Mouse (Mus musculus): Measurements from ENCODE around the gene Pola2. TPM values are rescaled to one million over a fixed set of nuclear protein-coding genes. Genes with fewer than 3 reads are reported as not detected.
A peak's percentile ranks its signal among the peaks of the same experiment; 100 is the strongest.

Pola2 gene
- polyA plus RNA-seq, 1 experiment, result 26.2 TPM

- Histone ChIP-seq H3K4me1 (ENCODE audit: control insufficient read depth, insufficient read depth, low read length) (peaks cover 26% of the 10 kb centered on the region), H3K36me3 (ENCODE audit: control insufficient read depth, insufficient read depth, low read length) (no peaks in the 10 kb centered on the region), H3K4me3 (ENCODE audit: insufficient read depth, low read depth, low read length) (no peak overlapping the region), H3K27ac (ENCODE audit: insufficient read depth, low read depth, low read length) (peak overlapping the region; percentile 85), H3K27me3 (replicated peaks; ENCODE audit: control insufficient read depth, insufficient read depth, low read length) (no peaks in the 10 kb centered on the region)
- peak; percentile 92 for DNase-seq
- TF ChIP-seq CTCF (conservative IDR thresholded peaks at IDR 0.05; ENCODE audit: insufficient read depth, insufficient read length, low read depth, low read length) (no peak), POLR2A (IDR thresholded peaks at IDR 0.05; ENCODE audit: low read depth, low read length) (no peak)
- WGBS, result 17% methylated on average over 14 of the region's 14 CpGs
Measured at GRCm38 (mm10) chr19:5929634-5930596, 34.1 kb downstream of the Pola2 start.

GRCm38 (mm10) chr19:5928546-5928945 is 35.5 kb downstream of the Pola2 start:
- Histone ChIP-seq H3K4me1 (ENCODE audit: control insufficient read depth, insufficient read depth, low read length) (peaks cover 25% of the 10 kb centered on the region), H3K36me3 (ENCODE audit: control insufficient read depth, insufficient read depth, low read length) (no peaks in the 10 kb centered on the region), H3K27me3 (replicated peaks; ENCODE audit: control insufficient read depth, insufficient read depth, low read length) (no peaks in the 10 kb centered on the region), H3K4me3 (ENCODE audit: insufficient read depth, low read depth, low read length) (no peak overlapping the region), H3K27ac (ENCODE audit: insufficient read depth, low read depth, low read length) (peak overlapping the region; percentile 8; the same call in 1 of the 2 replicates)
- WGBS, result 37% methylated on average over 3 of the region's 3 CpGs
- TF ChIP-seq POLR2A (IDR thresholded peaks at IDR 0.05; ENCODE audit: low read depth, low read length), result no peak
- DNase-seq, result no peak

GRCm38 (mm10) chr19:5928104-5928503 is 35.9 kb downstream of the Pola2 start:
- TF ChIP-seq POLR2A (IDR thresholded peaks at IDR 0.05; ENCODE audit: low read depth, low read length), result no peak
- TF ChIP-seq CTCF (conservative IDR thresholded peaks at IDR 0.05; ENCODE audit: insufficient read depth, insufficient read length, low read depth, low read length), result no peak
- no peaks in the 10 kb centered on the region for H3K36me3 ChIP-seq (ENCODE audit: control insufficient read depth, insufficient read depth, low read length)
- WGBS, result 54% methylated on average over 6 of the region's 6 CpGs
- no peak overlapping the region for H3K4me3 ChIP-seq (ENCODE audit: insufficient read depth, low read depth, low read length)
- no peaks in the 10 kb centered on the region for H3K27me3 ChIP-seq (replicated peaks; ENCODE audit: control insufficient read depth, insufficient read depth, low read length)
- peaks cover 25% of the 10 kb centered on the region for H3K4me1 ChIP-seq (ENCODE audit: control insufficient read depth, insufficient read depth, low read length)
- H3K27ac ChIP-seq (ENCODE audit: insufficient read depth, low read depth, low read length), result no peak overlapping the region
- DNase-seq, result no peak

GRCm38 (mm10) chr19:5927532-5927931 is 36.5 kb downstream of the Pola2 start:
- no peak overlapping the region for H3K4me3 ChIP-seq (ENCODE audit: insufficient read depth, low read depth, low read length)
- no peaks in the 10 kb centered on the region for H3K36me3 ChIP-seq (ENCODE audit: control insufficient read depth, insufficient read depth, low read length)
- TF ChIP-seq POLR2A (IDR thresholded peaks at IDR 0.05; ENCODE audit: low read depth, low read length), result no peak
- no peak for TF ChIP-seq CTCF (conservative IDR thresholded peaks at IDR 0.05; ENCODE audit: insufficient read depth, insufficient read length, low read depth, low read length)
- no peak for DNase-seq
- H3K27me3 ChIP-seq (replicated peaks; ENCODE audit: control insufficient read depth, insufficient read depth, low read length), result no peaks in the 10 kb centered on the region
- WGBS, result 72% methylated on average over 8 of the region's 8 CpGs
- peaks cover 25% of the 10 kb centered on the region for H3K4me1 ChIP-seq (ENCODE audit: control insufficient read depth, insufficient read depth, low read length)
- no peak overlapping the region for H3K27ac ChIP-seq (ENCODE audit: insufficient read depth, low read depth, low read length)

- H3K36me3 ChIP-seq (ENCODE audit: control insufficient read depth, insufficient read depth, low read length), result no peaks in the 10 kb centered on the region
- peak; percentile 64 for DNase-seq
- no peak overlapping the region for H3K4me3 ChIP-seq (ENCODE audit: insufficient read depth, low read depth, low read length)
- no peak overlapping the region for H3K27ac ChIP-seq (ENCODE audit: insufficient read depth, low read depth, low read length)
- no peaks in the 10 kb centered on the region for H3K27me3 ChIP-seq (replicated peaks; ENCODE audit: control insufficient read depth, insufficient read depth, low read length)
- H3K4me1 ChIP-seq (ENCODE audit: control insufficient read depth, insufficient read depth, low read length), result peaks cover 25% of the 10 kb centered on the region
- 65% methylated on average over 11 of the region's 11 CpGs for WGBS
- TF ChIP-seq POLR2A (IDR thresholded peaks at IDR 0.05; ENCODE audit: low read depth, low read length) (no peak), CTCF (conservative IDR thresholded peaks at IDR 0.05; ENCODE audit: insufficient read depth, insufficient read length, low read depth, low read length) (no peak)
Measured at GRCm38 (mm10) chr19:5927026-5927425, 37.0 kb downstream of the Pola2 start.

GRCm38 (mm10) chr19:5925311-5925855 is 38.6 kb downstream of the Pola2 start:
- H3K4me1 ChIP-seq (ENCODE audit: control insufficient read depth, insufficient read depth, low read length), result peaks cover 22% of the 10 kb centered on the region

GRCm38 (mm10) chr19:5924713-5925093 is 39.3 kb downstream of the Pola2 start, which contains the start of gene Cdc42ep2:
Gene Cdc42ep2, minus strand, starts transcription at chr19:5924816.
- H3K36me3 ChIP-seq (ENCODE audit: control insufficient read depth, insufficient read depth, low read length), result no peaks in the 10 kb centered on the region
- peak within 1 kb of the TSS; percentile 77 for H3K4me3 ChIP-seq (ENCODE audit: insufficient read depth, low read depth, low read length)
- no peaks in the 10 kb centered on the region for H3K27me3 ChIP-seq (replicated peaks; ENCODE audit: control insufficient read depth, insufficient read depth, low read length)
- whole genome bisulfite sequencing, result under 1% methylated on average over 18 of the region's 18 CpGs
- peaks cover 16% of the 10 kb centered on the region for H3K4me1 ChIP-seq (ENCODE audit: control insufficient read depth, insufficient read depth, low read length)
- H3K27ac ChIP-seq (ENCODE audit: insufficient read depth, low read depth, low read length), result peak within 1 kb of the TSS; percentile 82
- TF ChIP-seq POLR2A (IDR thresholded peaks at IDR 0.05; ENCODE audit: low read depth, low read length) (peak; percentile 89), CTCF (conservative IDR thresholded peaks at IDR 0.05; ENCODE audit: insufficient read depth, insufficient read length, low read depth, low read length) (no peak)
- peak; percentile 98 for DNase-seq

More at GRCm38 (mm10) chr19:5925311-5925855, 38.6 kb downstream of the Pola2 start:
- peak overlapping the region; percentile 66 for H3K27ac ChIP-seq (ENCODE audit: insufficient read depth, low read depth, low read length)
- WGBS, result 37% methylated on average over 11 of the region's 11 CpGs
- H3K27me3 ChIP-seq (replicated peaks; ENCODE audit: control insufficient read depth, insufficient read depth, low read length), result no peaks in the 10 kb centered on the region
- peak overlapping the region; percentile 27 for H3K4me3 ChIP-seq (ENCODE audit: insufficient read depth, low read depth, low read length)
- no peak for DNase-seq
- TF ChIP-seq CTCF (conservative IDR thresholded peaks at IDR 0.05; ENCODE audit: insufficient read depth, insufficient read length, low read depth, low read length) (no peak), POLR2A (IDR thresholded peaks at IDR 0.05; ENCODE audit: low read depth, low read length) (no peak)
- H3K36me3 ChIP-seq (ENCODE audit: control insufficient read depth, insufficient read depth, low read length), result no peaks in the 10 kb centered on the region

All from kidney, adult 2 months (tissue).